Mouse (Mus musculus): ENCODE results near the gene Kat2a.

GRCm38 (mm10) chr11:100719312-100719711 lies 7.0 kb upstream of the Kat2a start:
- no peak for TF ChIP-seq TCF12 (IDR thresholded peaks at IDR 0.05; ENCODE audit: insufficient read depth, poor library complexity, severe bottlenecking)
- TF ChIP-seq POLR2AphosphoS2 (IDR thresholded peaks at IDR 0.05; ENCODE audit: insufficient read length, low read depth) = no peak

All from myocyte (in vitro differentiated cells).